Mouse (Mus musculus) forebrain, embryonic 14.5 days (tissue): ENCODE results near the gene Dnajb7. TPM values are rescaled to one million over a fixed set of nuclear protein-coding genes. Genes with fewer than 3 reads are reported as not detected.

Source experiments
- ATAC-seq: fragments of 200-750 bp; cut with Nextera tagmentation; 2 replicates; pipeline ENCODE4 v1.8.0; 2017; ENCODE audit warnings: mild to moderate bottlenecking, moderate library complexity
- DNase-seq: peaks from one replicate; pipeline ENCODE4 v3.0.0-alpha.2; 2015; ENCODE audit warnings: low spot score
- H3K27ac ChIP-seq: fragments of 300-500 bp; sonication (generic); 2 replicates; pipeline ENCODE4 v1.5.1; 2014; ENCODE audit warnings: low read depth, mild to moderate bottlenecking, control low read depth, low read length, moderate library complexity
- H3K27me3 ChIP-seq: fragments of 300-500 bp; sonication (generic); replicated peaks from 2 replicates; pipeline ENCODE4 v1.6.1; 2014; ENCODE audit warnings: low read length, control low read depth, mixed read lengths; ENCODE audit not compliant: control insufficient read depth, insufficient read depth
- H3K36me3 ChIP-seq: fragments of 300-500 bp; sonication (generic); 2 replicates; pipeline ENCODE4 v1.6.1; 2014; ENCODE audit warnings: low read length, control low read depth; ENCODE audit not compliant: control insufficient read depth, insufficient read depth
- H3K4me1 ChIP-seq: fragments of 300-500 bp; sonication (generic); 2 replicates; pipeline ENCODE4 v1.6.1; 2014; ENCODE audit warnings: antibody characterized with exemption, low read length, control low read depth; ENCODE audit not compliant: control insufficient read depth, insufficient read depth
- H3K4me2 ChIP-seq: fragments of 300-500 bp; sonication (generic); 2 replicates; pipeline ENCODE4 v1.6.1; 2014; ENCODE audit warnings: mild to moderate bottlenecking, control low read depth, low read length
- H3K4me3 ChIP-seq: fragments of 300-500 bp; sonication (generic); 2 replicates; pipeline ENCODE4 v1.5.1; 2014; ENCODE audit warnings: low read depth, low read length, control low read depth
- H3K9ac ChIP-seq: fragments of 300-500 bp; sonication (generic); 2 replicates; pipeline ENCODE4 v1.6.1; 2014; ENCODE audit warnings: mild to moderate bottlenecking, low read length, control low read depth, moderate library complexity
- H3K9me3 ChIP-seq: fragments of 300-500 bp; sonication (generic); replicated peaks from 2 replicates; pipeline ENCODE4 v1.6.1; 2016; ENCODE audit warnings: low read length, control low read depth, mixed read lengths; ENCODE audit not compliant: control insufficient read depth
- WGBS: fragments of 180-500 bp; shearing (Covaris S2); extraction: QIAGEN DNeasy Blood & Tissue Kit; methylation state at CpG from one replicate; pipeline ENCODE4 v1.1.7; 2014; 5-methylcytosine and 5-hydroxymethylcytosine counted together
- polyA plus RNA-seq: library from polyadenylated mRNA; unstranded; fragments of >200 nt; fragmentation: Nextera tagmentation; extraction: Ambion mirVana; gene quantifications from 2 replicates; pipeline ENCODE4 v1.2.1, GENCODE M21; 2014

Dnajb7 gene
- 0.20 and 0.26 TPM in 2 replicates for polyA plus RNA-seq

GRCm38 (mm10) chr15:81408199-81408598 is at the start of gene Dnajb7:
Gene Dnajb7, minus strand, starts transcription at chr15:81408299.
- Histone ChIP-seq H3K9me3 (no peaks in the 10 kb centered on the region), H3K27me3 (no peaks in the 10 kb centered on the region), H3K4me3 (no peak within 1 kb of the TSS), H3K4me2 (no peak within 1 kb of the TSS), H3K27ac (no peak within 1 kb of the TSS), H3K9ac (no peak within 1 kb of the TSS), H3K4me1 (no peaks in the 10 kb centered on the region), H3K36me3 (0 out of 2 replicates have a peak, but pooled peaks cover 2% of the 10 kb centered on the region)
- 96% methylated on average over 1 of the region's 1 CpGs for WGBS
- ATAC-seq (no peak), DNase-seq (no peak)

- peak; percentile 63; the same call in 1 of the 2 replicates for ATAC-seq
- WGBS: 54% methylated on average over 3 of the region's 3 CpGs
These were observed 40.4 kb upstream of the Dnajb7 start for GRCm38 (mm10) chr15:81448463-81448862.

GRCm38 (mm10) chr15:81439236-81439635 is 31.1 kb upstream of the Dnajb7 start:
- H3K27me3 ChIP-seq: no peaks in the 10 kb centered on the region
- no peaks in the 10 kb centered on the region for H3K9me3 ChIP-seq
- ATAC-seq (no peak), DNase-seq (no peak)
- H3K4me1 ChIP-seq: no peaks in the 10 kb centered on the region
- H3K4me3 ChIP-seq: no peak overlapping the region
- H3K9ac ChIP-seq: no peak overlapping the region
- no peak overlapping the region for H3K4me2 ChIP-seq
- peaks cover 25% of the 10 kb centered on the region for H3K36me3 ChIP-seq
- no peak overlapping the region for H3K27ac ChIP-seq

More at GRCm38 (mm10) chr15:81448463-81448862, 40.4 kb upstream of the Dnajb7 start:
- Histone ChIP-seq H3K27me3 (no peaks in the 10 kb centered on the region), H3K27ac (0 out of 2 replicates have a peak overlapping the region, but pooled peaks have one; percentile 21), H3K9me3 (no peaks in the 10 kb centered on the region), H3K4me3 (no peak overlapping the region), H3K4me1 (no peaks in the 10 kb centered on the region), H3K4me2 (no peak overlapping the region), H3K36me3 (peaks cover 19% of the 10 kb centered on the region), H3K9ac (no peak overlapping the region)
- peak; percentile 89 for DNase-seq

- Histone ChIP-seq H3K9me3 (no peaks in the 10 kb centered on the region), H3K27ac (no peak overlapping the region), H3K4me2 (no peak overlapping the region), H3K9ac (no peak overlapping the region), H3K36me3 (peaks cover 25% of the 10 kb centered on the region), H3K4me3 (no peak overlapping the region), H3K4me1 (no peaks in the 10 kb centered on the region), H3K27me3 (no peaks in the 10 kb centered on the region)
- no peak for ATAC-seq
- no peak for DNase-seq
- 96% methylated on average over 1 of the region's 1 CpGs for WGBS
These were observed 30.2 kb upstream of the Dnajb7 start for GRCm38 (mm10) chr15:81438345-81438744.

- ATAC-seq: no peak
- Histone ChIP-seq H3K27me3 (no peaks in the 10 kb centered on the region), H3K27ac (no peak overlapping the region), H3K9ac (no peak overlapping the region), H3K9me3 (no peaks in the 10 kb centered on the region), H3K36me3 (peaks cover 30% of the 10 kb centered on the region), H3K4me2 (no peak overlapping the region), H3K4me1 (no peaks in the 10 kb centered on the region), H3K4me3 (no peak overlapping the region)
- no peak for DNase-seq
- WGBS: 95% methylated on average over 1 of the region's 1 CpGs
These were observed 23.1 kb upstream of the Dnajb7 start for GRCm38 (mm10) chr15:81431195-81431594.

GRCm38 (mm10) chr15:81427947-81428346 is 19.8 kb upstream of the Dnajb7 start:
- no peak overlapping the region for H3K4me2 ChIP-seq
- H3K9ac ChIP-seq: no peak overlapping the region
- ATAC-seq (no peak), DNase-seq (no peak)
- WGBS: 93% methylated on average over 2 of the region's 2 CpGs
- H3K9me3 ChIP-seq: no peaks in the 10 kb centered on the region
- H3K4me3 ChIP-seq: no peak overlapping the region
- no peaks in the 10 kb centered on the region for H3K4me1 ChIP-seq
- peaks cover 30% of the 10 kb centered on the region for H3K36me3 ChIP-seq
- no peaks in the 10 kb centered on the region for H3K27me3 ChIP-seq
- H3K27ac ChIP-seq: no peak overlapping the region

- Histone ChIP-seq H3K9ac (no peak overlapping the region), H3K4me3 (no peak overlapping the region), H3K27me3 (no peaks in the 10 kb centered on the region), H3K4me1 (no peaks in the 10 kb centered on the region), H3K4me2 (no peak overlapping the region), H3K9me3 (no peaks in the 10 kb centered on the region), H3K27ac (no peak overlapping the region), H3K36me3 (peaks cover 13% of the 10 kb centered on the region)
- no peak for DNase-seq
- WGBS: 86% methylated on average over 3 of the region's 3 CpGs
- ATAC-seq: no peak
These were observed 17.2 kb upstream of the Dnajb7 start for GRCm38 (mm10) chr15:81425311-81425710.

GRCm38 (mm10) chr15:81422156-81422681 is 14.1 kb upstream of the Dnajb7 start:
- no peaks in the 10 kb centered on the region for H3K9me3 ChIP-seq
- H3K4me1 ChIP-seq: no peaks in the 10 kb centered on the region
- no peak overlapping the region for H3K4me2 ChIP-seq
- H3K27ac ChIP-seq: peak overlapping the region; percentile 52
- peaks cover 2% of the 10 kb centered on the region for H3K36me3 ChIP-seq
- DNase-seq (peak; percentile 23), ATAC-seq (no peak)
- 44% methylated on average over 7 of the region's 7 CpGs for WGBS
- H3K27me3 ChIP-seq: no peaks in the 10 kb centered on the region
- H3K4me3 ChIP-seq: no peak overlapping the region
- no peak overlapping the region for H3K9ac ChIP-seq

- DNase-seq (peak; percentile 54), ATAC-seq (no peak)
- no peak overlapping the region for H3K9ac ChIP-seq
- no peaks in the 10 kb centered on the region for H3K4me1 ChIP-seq
- no peak overlapping the region for H3K4me2 ChIP-seq
- H3K36me3 ChIP-seq: 0 out of 2 replicates have a peak, but pooled peaks cover 1% of the 10 kb centered on the region
- H3K27ac ChIP-seq: no peak overlapping the region
- H3K27me3 ChIP-seq: no peaks in the 10 kb centered on the region
- no peak overlapping the region for H3K4me3 ChIP-seq
- 43% methylated on average over 1 of the region's 1 CpGs for WGBS
- no peaks in the 10 kb centered on the region for H3K9me3 ChIP-seq
These were observed 13.4 kb upstream of the Dnajb7 start for GRCm38 (mm10) chr15:81421454-81421853.
